Mouse (Mus musculus) heart, postnatal 0 days (tissue): ENCODE measurements at regions not wholly inside any gene's neighbourhood (a gene's known extent, or its start where the extent isn't known, plus 50 kb on each side); places are given as distances from the start of the nearest gene placed in this dataset.

Experiments
- CTCF ChIP-seq: IDR thresholded peaks from 2 replicates; pipeline ENCODE4 v1.5.1; 2016; ENCODE audit warnings: antibody characterized with exemption, control low read depth, low read depth
- EP300 ChIP-seq: IDR thresholded peaks from 2 replicates; pipeline ENCODE4 v1.6.1; 2016; ENCODE audit warnings: antibody characterized with exemption, low read depth

GRCm38 (mm10) chr1:71764951-71765350, 112.0 kb upstream of the Fn1 start:
- no peak for TF ChIP-seq CTCF
- no peak for TF ChIP-seq EP300
